Mouse (Mus musculus): ENCODE results near the gene Tnfrsf25.

Tnfrsf25 gene

DNA sequence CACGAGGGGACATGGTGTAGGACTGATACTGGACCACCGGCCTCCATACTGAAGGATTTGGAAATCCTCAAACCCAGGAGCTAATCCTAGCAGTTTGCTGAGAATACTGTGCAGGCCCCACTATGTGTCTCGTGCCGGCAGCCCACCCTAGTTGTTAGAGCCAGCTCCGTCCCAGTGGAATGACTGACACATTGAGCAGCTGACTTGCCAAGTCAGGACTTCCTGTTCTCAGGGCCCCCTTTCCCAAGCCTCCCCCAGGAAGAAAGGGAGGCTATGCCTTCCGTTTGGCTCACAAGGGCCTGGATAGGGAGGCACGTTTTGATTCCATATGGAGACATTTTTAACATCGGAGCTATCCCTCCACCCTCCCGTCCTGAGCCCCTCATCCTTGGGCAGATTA lies 25.5 kb upstream of the Tnfrsf25 start:
- intact Hi-C loops (cut with DNase I) = loop anchor here (5.0 kb wide), 2 partner anchors 33 to 103 kb away; partner anchors contain the start of gene Thap3

DNA sequence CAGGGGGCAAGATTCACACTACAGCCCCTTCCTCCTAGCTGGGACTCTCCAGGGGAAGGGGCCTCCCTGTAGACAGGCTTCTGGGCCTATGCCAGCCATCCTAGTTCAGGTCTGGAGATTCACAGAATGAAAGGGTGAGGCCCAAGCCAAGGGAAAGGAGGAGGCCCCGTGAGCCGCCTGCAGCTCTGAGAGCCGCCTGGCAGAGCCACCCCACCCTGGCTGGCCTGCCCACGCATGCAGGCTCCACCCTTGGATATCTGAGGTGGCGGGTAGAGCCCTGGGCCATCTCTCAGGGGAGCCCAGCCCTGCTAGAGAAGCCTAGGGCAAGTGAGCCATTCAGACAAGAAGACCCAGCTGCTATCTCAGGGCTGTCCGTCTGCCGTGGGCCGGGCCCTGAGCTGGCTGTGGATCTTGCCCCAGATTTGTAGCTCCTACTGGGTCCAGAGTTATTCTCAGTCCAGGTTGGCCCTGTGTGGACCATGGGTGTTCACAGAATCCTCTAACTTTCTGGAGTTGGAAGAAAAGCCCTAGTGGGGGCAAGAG lies 22.9 kb upstream of the Tnfrsf25 start:
- intact Hi-C loops (cut with DNase I) = loop anchor here (5.0 kb wide), 2 partner anchors 36 to 106 kb away; partner anchors contain the start of gene Thap3

DNA sequence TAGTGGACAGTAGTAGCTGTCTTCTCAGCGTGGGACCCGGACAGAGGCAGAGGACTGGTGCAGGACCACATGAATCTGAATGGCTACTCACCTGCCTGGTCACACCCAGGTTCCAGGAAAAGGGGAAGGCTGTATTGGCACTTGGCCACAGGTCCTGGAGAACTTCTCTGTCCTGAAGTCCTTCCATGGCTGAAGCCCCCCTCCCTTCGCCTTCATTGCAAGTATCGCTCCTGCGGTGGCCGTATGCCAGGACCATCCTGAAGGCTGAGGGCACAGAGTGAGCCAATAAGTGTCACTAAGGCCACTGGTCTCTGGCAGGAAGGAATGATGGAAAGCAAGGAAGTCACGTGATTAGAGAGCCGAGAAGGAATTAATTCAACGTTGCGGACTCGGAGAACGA lies 21.5 kb upstream of the Tnfrsf25 start:
- intact Hi-C loops (cut with DNase I) = loop anchor here (5.0 kb wide), 2 partner anchors 37 to 107 kb away; partner anchors contain the start of gene Thap3

DNA sequence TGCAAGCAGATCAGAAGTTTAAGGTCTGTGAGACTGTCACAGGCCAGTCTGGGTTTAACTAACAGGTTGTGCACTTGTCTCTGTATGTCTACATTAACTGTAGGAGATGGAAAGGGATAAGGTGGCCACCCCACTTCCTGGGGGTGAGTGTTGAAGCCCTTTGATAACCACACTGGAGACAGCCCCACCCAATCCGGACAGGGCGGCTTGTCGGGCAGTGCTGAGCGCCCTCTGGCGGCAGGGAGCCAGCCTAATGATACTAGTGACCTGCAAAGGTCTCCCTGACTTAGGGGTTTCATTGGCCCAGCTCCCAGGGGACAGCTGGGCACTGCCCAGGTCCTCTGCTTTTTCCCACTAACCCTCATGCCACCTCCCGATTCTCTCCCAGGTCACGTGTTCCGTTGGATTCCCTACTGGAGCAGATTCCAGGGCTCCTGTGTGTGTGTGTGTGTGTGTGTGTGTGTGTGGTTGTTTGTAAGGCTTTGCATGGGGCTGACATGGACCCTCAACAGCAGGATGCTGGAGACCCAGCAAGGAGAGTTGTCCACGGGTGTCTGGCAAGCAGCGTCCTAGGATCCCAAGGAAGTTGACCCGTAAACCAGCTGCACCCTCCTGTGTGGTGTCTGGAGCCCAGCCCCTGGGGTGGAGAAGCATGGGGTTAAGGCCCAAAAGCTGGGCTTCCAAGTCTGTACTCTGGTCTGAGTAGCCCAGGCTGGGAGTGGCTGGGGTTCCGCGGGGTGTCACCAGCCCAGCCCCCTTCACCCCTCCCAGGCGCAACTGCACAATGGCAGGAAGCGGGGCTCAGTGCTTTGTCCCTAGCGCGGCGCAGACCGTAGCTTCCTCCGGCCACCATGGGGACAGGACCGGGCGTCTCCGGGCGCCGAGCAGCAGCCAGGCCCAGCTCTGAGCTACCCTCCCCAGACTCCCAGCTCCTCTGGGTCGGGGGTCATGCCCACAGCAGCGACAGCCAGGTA lies 19.5 kb upstream of the Tnfrsf25 start:
- intact Hi-C loops (cut with DNase I) = loop anchor here (5.0 kb wide), 1 partner anchor 59 kb away; the partner anchor contains the start of genes Nol9 and Tas1r1

DNA sequence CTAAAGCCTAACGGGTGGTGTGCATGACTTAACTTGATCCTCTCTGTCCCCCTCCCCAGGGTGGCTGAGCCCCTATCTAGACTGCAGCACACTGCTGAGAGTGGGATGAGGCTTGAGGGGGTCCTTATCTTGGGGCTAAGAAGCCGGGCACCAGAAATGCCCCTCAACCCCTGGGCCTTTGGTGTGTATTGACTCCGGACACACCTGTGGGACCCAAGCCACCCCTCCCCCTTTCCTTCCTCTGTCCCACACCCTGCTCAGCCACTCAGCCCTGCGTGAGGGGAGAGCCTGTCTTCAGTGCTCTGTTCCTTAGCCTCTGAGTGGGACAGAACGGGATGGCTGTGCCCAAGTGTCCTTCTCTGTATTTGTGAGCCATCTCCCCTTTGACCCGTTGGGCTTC lies 18.8 kb upstream of the Tnfrsf25 start:
- intact Hi-C loops (cut with DNase I) = loop anchor here (5.0 kb wide), 1 partner anchor 60 kb away; the partner anchor contains the start of genes Nol9 and Tas1r1

DNA sequence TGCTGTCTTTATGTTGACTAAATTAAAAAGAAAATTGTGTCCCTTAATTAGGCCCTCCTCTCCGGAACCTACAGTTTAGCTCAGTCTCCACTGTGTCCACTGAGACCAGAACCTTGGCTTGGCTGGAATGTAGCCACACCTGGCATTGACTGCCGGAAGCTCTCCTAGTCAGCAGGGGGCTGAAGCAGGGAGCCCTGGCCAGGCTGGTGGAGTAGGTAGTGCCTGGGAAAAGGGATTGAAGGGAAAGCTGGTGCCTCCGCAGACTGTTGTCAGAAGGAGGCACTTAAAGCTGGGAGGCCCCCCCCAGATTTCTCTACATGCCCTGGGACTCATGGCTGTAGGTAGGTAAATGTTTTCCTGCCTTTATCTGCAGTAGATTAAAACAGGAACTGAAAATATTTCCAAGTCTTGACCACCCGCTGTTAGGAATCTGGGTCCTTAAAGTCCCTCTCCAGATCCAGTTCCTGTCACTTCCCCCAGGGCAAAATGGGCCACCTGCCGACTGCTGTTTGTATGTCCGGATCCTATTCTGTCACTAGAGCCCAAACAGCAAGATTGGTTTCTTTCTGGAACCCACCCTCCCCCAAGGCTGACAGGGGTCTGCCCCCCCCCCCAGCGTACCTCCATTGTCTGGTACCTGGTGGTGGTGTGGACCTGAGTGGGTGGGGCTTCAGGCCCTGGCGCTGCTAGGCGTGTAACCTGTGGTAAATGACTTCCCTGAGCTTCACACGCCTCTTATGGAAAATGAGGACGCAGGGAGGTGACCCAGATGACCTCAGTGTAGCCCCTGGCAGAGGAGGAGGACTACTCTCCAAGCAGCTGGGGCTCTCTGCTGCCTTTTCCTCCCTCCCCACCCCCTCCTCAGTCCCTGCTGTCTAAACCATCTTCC lies 17.6 kb upstream of the Tnfrsf25 start:
- intact Hi-C loops (cut with DNase I) = loop anchor here (5.0 kb wide), 1 partner anchor 61 kb away; the partner anchor contains the start of genes Nol9 and Tas1r1

DNA sequence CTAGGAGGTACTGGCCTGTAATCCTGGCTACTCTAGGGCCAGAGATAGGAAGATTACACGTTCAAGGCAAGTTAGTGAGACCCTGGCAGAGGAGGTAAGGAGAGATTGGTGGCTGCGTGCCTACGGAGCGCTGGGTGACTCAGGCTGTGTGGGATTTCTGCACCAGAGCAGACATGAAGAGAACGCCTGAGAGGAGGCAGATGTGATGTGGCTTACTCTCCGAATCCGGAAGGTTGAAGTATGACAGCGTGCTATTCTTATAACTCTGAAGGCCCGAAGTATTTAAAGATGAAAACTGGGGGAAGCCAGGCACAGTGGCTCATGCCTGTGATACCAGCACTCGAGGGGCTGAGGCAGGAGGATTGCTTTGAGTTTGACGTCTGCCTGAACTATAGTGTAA lies 15.2 kb upstream of the Tnfrsf25 start:
- intact Hi-C loops (cut with DNase I) = loop anchor here (5.0 kb wide), 1 partner anchor 37 kb away; no protein-coding TSS in a partner anchor

DNA sequence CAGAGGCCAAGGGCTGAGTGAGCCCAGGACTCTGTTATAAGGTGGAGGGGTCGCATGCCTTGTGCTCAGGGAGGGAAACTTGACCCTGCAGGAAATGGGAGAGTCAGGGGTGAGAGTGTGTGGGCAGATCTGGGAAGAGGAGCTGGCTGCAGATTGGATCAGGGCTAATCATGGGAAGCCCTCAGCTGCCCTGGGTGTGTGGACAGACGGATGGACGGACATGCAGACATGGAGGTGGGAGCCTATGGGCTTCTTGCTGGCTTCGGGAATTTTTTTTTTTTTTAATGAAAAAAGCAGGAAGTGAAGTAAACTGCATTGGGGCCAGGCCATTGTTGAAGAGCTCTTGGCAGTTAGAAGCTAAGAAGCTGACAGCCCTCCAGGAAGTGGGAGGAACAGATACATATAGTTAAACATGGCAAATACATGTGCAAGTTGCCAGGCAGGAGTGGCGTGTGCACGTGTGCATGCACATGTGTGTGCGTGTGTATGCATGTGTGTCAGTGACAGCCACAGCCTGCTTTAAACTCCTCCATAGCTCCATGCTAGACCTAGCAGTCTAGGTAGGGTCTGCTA lies 14.6 kb upstream of the Tnfrsf25 start:
- intact Hi-C loops (cut with DNase I) = loop anchor here (5.0 kb wide), 1 partner anchor 36 kb away; no protein-coding TSS in a partner anchor

DNA sequence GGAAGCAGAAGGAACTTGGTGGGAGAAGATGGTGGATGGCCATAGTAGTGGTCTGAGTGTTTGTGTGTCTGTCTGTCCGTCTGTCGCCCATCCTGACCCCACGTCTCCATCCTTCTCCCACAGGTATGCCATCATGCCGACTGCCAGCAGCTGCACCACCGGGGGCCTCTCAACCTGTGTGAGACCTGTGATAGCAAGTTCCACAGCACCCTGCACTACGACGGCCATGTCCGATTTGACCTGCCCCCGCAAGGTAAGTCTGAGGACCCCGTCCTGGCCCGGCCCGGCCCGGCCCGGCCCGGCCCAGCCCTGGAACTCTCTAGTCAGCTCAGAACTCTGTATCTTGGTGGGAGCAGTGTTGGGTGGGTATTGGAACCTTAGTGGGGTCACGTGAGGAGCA lies 13.8 kb upstream of the Tnfrsf25 start:
- intact Hi-C loops (cut with DNase I) = loop anchor here (5.0 kb wide), 1 partner anchor 35 kb away; no protein-coding TSS in a partner anchor

DNA sequence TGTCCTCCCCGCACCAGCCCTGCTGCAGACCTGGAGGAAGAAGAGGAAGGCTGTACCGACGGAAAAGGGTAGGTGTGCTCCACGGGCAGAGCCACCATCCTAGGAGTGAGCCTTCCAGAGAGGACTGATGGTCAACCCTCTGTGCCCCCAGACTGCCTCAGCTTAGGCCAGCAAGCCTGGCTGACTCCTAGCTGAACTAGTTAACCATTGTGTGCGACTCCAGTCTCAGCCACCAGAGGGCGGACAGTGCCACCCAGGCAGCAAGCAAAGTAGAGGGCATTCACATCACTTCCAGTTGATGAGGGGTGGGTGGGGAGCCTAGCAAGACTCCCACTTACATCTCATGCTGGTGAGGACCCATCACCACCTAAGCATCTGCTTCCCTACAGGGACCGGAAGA lies 12.7 kb upstream of the Tnfrsf25 start:
- intact Hi-C loops (cut with DNase I) = loop anchor here (5.0 kb wide), 1 partner anchor 34 kb away; no protein-coding TSS in a partner anchor

DNA sequence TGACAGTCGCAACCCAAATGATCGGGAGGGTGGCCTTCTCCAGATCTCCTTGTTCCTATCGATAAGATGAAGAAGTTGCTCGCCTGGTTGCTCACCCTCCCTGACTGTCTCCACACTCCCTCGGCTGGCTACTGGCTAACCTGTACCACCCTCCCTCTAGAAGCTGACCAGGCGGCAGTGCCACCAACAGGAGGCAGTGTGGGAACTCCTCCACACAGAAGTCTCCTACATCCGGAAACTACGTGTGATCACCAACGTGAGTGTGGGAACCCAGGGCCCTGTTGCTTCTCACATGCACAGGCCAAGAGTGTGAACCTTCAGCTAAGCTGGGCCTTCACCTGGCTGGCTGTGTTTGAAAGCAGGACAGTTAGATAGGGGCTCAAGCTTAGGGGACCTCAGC lies 9.0 kb upstream of the Tnfrsf25 start:
- intact Hi-C loops (cut with DNase I) = no loop called here

DNA sequence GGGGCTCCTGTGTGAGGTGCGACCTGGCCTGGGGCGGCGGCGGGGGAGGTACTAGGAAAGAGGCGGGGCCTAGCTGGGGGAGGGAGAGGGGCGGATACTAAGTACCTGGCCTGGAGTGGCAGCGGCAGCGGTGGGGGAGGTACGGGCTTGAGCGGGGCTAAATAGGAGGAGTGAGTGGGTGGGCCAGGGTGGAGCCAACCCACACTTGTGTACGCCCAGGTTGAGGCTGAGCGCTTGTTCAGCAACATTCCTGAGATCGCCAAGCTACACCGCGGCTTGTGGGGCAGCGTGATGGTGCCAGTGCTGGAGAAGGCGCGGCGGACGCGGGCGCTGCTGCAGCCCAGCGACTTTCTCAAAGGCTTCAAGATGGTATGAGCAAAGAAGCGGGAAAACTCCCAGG lies 8.2 kb upstream of the Tnfrsf25 start:
- intact Hi-C loops (cut with DNase I) = no loop called here

DNA sequence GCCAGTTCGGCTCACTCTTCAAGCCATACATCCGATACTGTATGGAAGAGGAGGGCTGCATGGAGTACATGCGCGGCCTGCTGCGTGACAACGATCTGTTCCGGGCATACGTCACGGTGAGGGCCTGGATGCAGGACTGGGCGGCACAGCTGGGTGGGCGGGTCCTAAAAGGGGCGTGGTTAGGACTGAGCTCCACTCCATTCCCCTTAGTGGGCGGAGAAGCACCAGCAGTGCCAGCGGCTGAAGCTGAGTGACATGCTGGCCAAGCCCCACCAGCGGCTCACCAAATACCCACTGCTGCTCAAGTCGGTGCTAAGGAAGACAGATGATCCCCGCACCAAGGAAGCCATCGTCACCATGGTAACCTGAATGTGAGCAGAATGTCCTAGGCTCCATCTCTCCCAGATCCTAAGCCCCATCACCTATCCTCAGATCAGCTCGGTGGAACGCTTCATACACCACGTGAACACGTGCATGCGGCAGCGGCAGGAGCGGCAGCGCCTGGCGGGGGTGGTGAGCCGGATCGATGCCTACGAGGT lies 7.7 kb upstream of the Tnfrsf25 start:
- intact Hi-C loops (cut with DNase I) = no loop called here

DNA sequence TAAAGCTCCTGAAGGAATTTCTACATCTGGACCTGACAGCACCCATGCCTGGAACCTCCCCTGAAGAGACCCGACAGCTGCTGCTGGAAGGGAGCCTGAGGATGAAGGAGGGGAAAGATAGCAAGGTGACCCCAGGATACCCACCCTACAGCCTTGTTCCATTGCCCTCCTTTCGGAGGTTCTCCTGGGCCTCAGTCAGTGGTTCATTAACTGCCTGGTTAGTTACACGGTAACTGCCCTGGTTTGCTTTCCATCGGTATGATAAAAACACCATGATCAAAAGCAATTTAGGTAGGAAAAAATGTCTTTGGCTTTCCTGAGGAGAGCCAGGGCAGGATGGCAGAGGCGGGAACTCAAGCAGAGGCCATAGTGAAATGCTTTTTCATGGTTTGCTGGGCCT lies 7.1 kb upstream of the Tnfrsf25 start:
- intact Hi-C loops (cut with DNase I) = no loop called here

DNA sequence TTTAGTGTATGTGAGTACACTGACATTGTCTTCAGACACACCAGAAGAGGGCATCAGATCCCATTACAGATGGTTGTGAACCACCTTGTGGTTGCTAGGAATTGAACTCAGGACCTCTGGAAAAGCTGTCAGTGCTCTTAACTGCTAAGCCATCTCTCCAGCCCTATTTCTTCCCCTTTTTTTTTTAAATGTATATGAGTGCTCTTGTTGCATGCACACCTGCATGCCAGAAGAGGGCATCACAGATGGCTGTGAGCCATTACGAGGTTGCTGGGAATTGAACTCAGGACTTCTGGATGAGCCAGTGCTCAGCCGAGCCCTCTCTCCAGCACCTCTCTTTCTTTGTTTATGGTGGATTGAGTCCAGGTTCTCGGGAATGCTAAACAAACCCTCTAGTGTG lies 6.2 kb upstream of the Tnfrsf25 start:
- intact Hi-C loops (cut with DNase I) = no loop called here

DNA sequence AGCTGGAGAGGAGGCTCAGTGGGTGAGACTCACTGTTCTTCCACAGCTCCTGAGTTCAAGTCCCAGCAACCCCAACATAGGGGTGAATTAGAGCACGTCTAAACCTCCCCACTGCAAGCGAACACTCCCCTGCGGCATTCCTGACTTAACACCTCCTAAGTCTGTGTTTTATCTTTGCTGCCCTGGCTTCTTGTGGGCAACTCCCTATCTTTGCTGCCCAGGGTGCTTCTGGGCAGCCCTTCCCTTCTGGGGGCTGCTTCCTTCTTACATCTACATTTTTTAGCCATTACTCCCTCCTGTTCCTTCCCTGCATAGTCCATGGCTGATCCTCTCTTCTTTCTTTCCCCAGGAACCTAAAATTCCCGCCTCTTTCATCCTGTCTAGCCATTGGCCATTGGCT lies 5.0 kb upstream of the Tnfrsf25 start:
- intact Hi-C loops (cut with DNase I) = no loop called here

DNA sequence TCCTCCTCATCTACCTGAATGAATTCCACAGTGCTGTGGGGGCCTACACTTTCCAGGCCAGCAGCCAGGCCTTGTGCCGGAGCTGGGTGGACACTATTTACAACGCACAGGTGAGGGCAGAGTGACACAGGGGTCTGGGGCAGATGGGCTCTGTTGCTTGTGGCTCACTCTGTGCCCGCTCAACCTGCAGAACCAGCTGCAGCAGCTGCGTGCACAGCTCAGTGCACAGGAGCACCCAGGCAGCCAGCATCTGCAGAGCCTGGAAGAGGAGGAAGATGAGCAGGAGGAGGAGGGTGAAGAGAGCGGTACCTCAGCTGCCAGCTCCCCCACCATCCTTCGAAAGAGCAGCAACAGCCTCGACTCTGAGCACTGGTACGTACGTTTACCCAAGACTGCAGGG lies 3.4 kb upstream of the Tnfrsf25 start:
- intact Hi-C loops (cut with DNase I) = no loop called here

DNA sequence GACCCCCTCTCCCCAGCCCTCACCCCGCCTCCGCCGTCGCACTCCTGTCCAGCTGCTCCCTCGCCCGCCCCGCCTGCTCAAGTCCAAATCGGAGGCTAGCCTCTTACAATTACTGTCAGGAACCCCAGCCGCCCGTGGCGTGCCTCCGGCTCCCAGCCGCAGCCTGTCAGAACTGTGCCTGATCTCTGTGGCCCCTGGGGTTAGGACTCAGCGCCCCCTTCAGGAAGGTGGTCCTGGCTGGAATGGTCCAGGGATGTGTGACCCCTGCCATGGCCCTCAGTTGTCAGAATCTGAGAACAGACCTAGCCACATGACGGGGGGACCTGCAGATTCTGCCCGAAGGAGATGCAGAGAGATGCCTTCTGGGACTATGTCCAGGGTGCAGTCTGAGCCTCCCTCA lies 1.7 kb upstream of the Tnfrsf25 start:
- intact Hi-C loops (cut with DNase I) = no loop called here

DNA sequence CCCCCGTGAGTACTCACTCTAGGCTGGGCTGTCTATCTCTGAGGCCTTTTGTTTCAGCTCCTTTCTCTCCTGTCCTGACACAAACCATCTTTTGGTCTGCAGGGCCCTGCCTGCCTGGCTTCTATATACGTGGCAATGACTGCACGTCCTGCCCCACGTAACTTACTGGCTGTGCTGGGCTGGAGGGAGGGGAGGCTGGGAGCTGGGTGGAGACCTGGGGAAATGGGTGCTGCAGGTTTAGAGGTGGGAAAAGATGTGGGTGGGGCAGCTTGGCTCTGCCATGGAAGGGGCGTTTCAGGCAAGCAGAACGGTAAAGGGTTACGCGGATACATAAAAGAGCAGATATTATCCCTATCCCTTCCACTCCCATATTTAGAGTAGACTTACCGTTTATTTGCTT lies 1.8 kb downstream of the Tnfrsf25 start:
- intact Hi-C loops (cut with DNase I) = no loop called here

Measured in adrenal gland (tissue).